Mouse (Mus musculus): ENCODE measurements around the gene Slc26a6.

Gene Slc26a6

GRCm38 (mm10) chr9:108852976-108853375 is at the start of gene Slc26a6:
Gene Slc26a6, plus strand, starts transcription at chr9:108853283.
- DNase-seq (ENCODE audit: low read depth, low spot score): no peak

- no peak for DNase-seq (ENCODE audit: low read depth, low spot score)
Observed at GRCm38 (mm10) chr9:108805768-108806167, 47.3 kb upstream of the Slc26a6 start.

GRCm38 (mm10) chr9:108806379-108806778 is 46.7 kb upstream of the Slc26a6 start:
- no peak for DNase-seq (ENCODE audit: low read depth, low spot score)

GRCm38 (mm10) chr9:108806831-108807230 is 46.3 kb upstream of the Slc26a6 start:
- no peak for DNase-seq (ENCODE audit: low read depth, low spot score)

- no peak for DNase-seq (ENCODE audit: low read depth, low spot score)
Observed at GRCm38 (mm10) chr9:108807674-108808073, 45.4 kb upstream of the Slc26a6 start.

GRCm38 (mm10) chr9:108808163-108808665 is 44.9 kb upstream of the Slc26a6 start, which contains the start of gene Nckipsd:
Gene Nckipsd, plus strand, starts transcription at chr9:108808368.
- no peak for DNase-seq (ENCODE audit: low read depth, low spot score)

GRCm38 (mm10) chr9:108809188-108809587 is 43.9 kb upstream of the Slc26a6 start:
- no peak for DNase-seq (ENCODE audit: low read depth, low spot score)

GRCm38 (mm10) chr9:108809723-108810122 is 43.4 kb upstream of the Slc26a6 start:
- DNase-seq (ENCODE audit: low read depth, low spot score): no peak

- no peak for DNase-seq (ENCODE audit: low read depth, low spot score)
Observed at GRCm38 (mm10) chr9:108810516-108810915, 42.6 kb upstream of the Slc26a6 start.

GRCm38 (mm10) chr9:108815557-108815956 is 37.5 kb upstream of the Slc26a6 start:
- DNase-seq (ENCODE audit: low read depth, low spot score): no peak

GRCm38 (mm10) chr9:108819495-108819894 is 33.6 kb upstream of the Slc26a6 start:
- DNase-seq (ENCODE audit: low read depth, low spot score): no peak

- DNase-seq (ENCODE audit: low read depth, low spot score): no peak
Observed at GRCm38 (mm10) chr9:108820077-108820476, 33.0 kb upstream of the Slc26a6 start.

GRCm38 (mm10) chr9:108824144-108824685 is 28.9 kb upstream of the Slc26a6 start:
- no peak for DNase-seq (ENCODE audit: low read depth, low spot score)

- DNase-seq (ENCODE audit: low read depth, low spot score): peak; percentile 95
Observed at GRCm38 (mm10) chr9:108824755-108825413, 28.2 kb upstream of the Slc26a6 start.

GRCm38 (mm10) chr9:108825820-108826699 is 27.0 kb upstream of the Slc26a6 start, which contains the start of gene Celsr3:
Gene Celsr3, plus strand, starts transcription at chr9:108826320.
- DNase-seq (ENCODE audit: low read depth, low spot score): peak; percentile 91

- no peak for DNase-seq (ENCODE audit: low read depth, low spot score)
Observed at GRCm38 (mm10) chr9:108826700-108827340, 26.3 kb upstream of the Slc26a6 start.

GRCm38 (mm10) chr9:108827454-108827853 is 25.6 kb upstream of the Slc26a6 start:
- no peak for DNase-seq (ENCODE audit: low read depth, low spot score)

GRCm38 (mm10) chr9:108827906-108828305 is 25.2 kb upstream of the Slc26a6 start:
- no peak for DNase-seq (ENCODE audit: low read depth, low spot score)

- no peak for DNase-seq (ENCODE audit: low read depth, low spot score)
Observed at GRCm38 (mm10) chr9:108831637-108832036, 21.4 kb upstream of the Slc26a6 start.

GRCm38 (mm10) chr9:108832390-108833108 is 20.5 kb upstream of the Slc26a6 start:
- no peak for DNase-seq (ENCODE audit: low read depth, low spot score)

GRCm38 (mm10) chr9:108842989-108843388 is 10.1 kb upstream of the Slc26a6 start:
- no peak for DNase-seq (ENCODE audit: low read depth, low spot score)
